Mouse (Mus musculus): ENCODE data around the gene Rabgap1l. TPM values are rescaled to one million over a fixed set of nuclear protein-coding genes. Genes with fewer than 3 reads are reported as not detected.

The Rabgap1l gene
- total and polyA plus RNA-seq, 3 experiments, result 19.0 to 68.4 (median 67.6) TPM

GRCm38 (mm10) chr1:160339374-160339773 is 453.6 kb downstream of the Rabgap1l start:
- Histone ChIP-seq H3K27me3 (ENCODE audit: control insufficient read depth, insufficient read depth, low read length) (no peaks in the 10 kb centered on the region), H3K9ac (ENCODE audit: low read depth, low read length) (no peak overlapping the region), H3K79me2 (replicated peaks; ENCODE audit: control insufficient read depth, insufficient read depth, low read length) (no peaks in the 10 kb centered on the region), H3K4me1 (ENCODE audit: control insufficient read depth, insufficient read depth, low read length) (no peaks in the 10 kb centered on the region), H3K36me3 (ENCODE audit: control insufficient read depth, insufficient read depth, low read length) (no peaks in the 10 kb centered on the region), H3K27ac (no peak overlapping the region), H3K4me3 (no peak overlapping the region)
- WGBS, result 52% methylated on average over 4 of the region's 4 CpGs
- no peak for DNase-seq
- intact Hi-C loops (cut with DNase I), result no loop called here
- TF ChIP-seq EP300 (IDR thresholded peaks at IDR 0.05; ENCODE audit: insufficient read depth, low read depth, low read length) (no peak), CTCF (IDR thresholded peaks at IDR 0.05) (no peak), POLR2A (IDR thresholded peaks at IDR 0.05; ENCODE audit: insufficient read depth, low read depth, low read length) (no peak)

GRCm38 (mm10) chr1:160334791-160335190 is 458.2 kb downstream of the Rabgap1l start:
- no peaks in the 10 kb centered on the region for H3K79me2 ChIP-seq (replicated peaks; ENCODE audit: control insufficient read depth, insufficient read depth, low read length)
- TF ChIP-seq EP300 (IDR thresholded peaks at IDR 0.05; ENCODE audit: insufficient read depth, low read depth, low read length) (no peak), POLR2A (IDR thresholded peaks at IDR 0.05; ENCODE audit: insufficient read depth, low read depth, low read length) (no peak), CTCF (IDR thresholded peaks at IDR 0.05) (no peak)
- H3K36me3 ChIP-seq (ENCODE audit: control insufficient read depth, insufficient read depth, low read length), result no peaks in the 10 kb centered on the region
- DNase-seq, result no peak
- intact Hi-C loops (cut with DNase I), result no loop called here
- no peaks in the 10 kb centered on the region for H3K4me1 ChIP-seq (ENCODE audit: control insufficient read depth, insufficient read depth, low read length)
- WGBS, result 86% methylated on average over 4 of the region's 4 CpGs
- no peaks in the 10 kb centered on the region for H3K27me3 ChIP-seq (ENCODE audit: control insufficient read depth, insufficient read depth, low read length)
- no peak overlapping the region for H3K4me3 ChIP-seq
- no peak overlapping the region for H3K9ac ChIP-seq (ENCODE audit: low read depth, low read length)
- H3K27ac ChIP-seq, result no peak overlapping the region

- no peaks in the 10 kb centered on the region for H3K79me2 ChIP-seq (replicated peaks; ENCODE audit: control insufficient read depth, insufficient read depth, low read length)
- no peak for TF ChIP-seq EP300 (IDR thresholded peaks at IDR 0.05; ENCODE audit: insufficient read depth, low read depth, low read length)
- no peak for TF ChIP-seq CTCF (IDR thresholded peaks at IDR 0.05)
- TF ChIP-seq POLR2A (IDR thresholded peaks at IDR 0.05; ENCODE audit: insufficient read depth, low read depth, low read length), result no peak
- 77% methylated on average over 1 of the region's 1 CpGs for WGBS
- intact Hi-C loops (cut with DNase I), result no loop called here
- no peaks in the 10 kb centered on the region for H3K27me3 ChIP-seq (ENCODE audit: control insufficient read depth, insufficient read depth, low read length)
- H3K4me3 ChIP-seq, result no peak overlapping the region
- H3K4me1 ChIP-seq (ENCODE audit: control insufficient read depth, insufficient read depth, low read length), result no peaks in the 10 kb centered on the region
- no peak overlapping the region for H3K9ac ChIP-seq (ENCODE audit: low read depth, low read length)
- no peaks in the 10 kb centered on the region for H3K36me3 ChIP-seq (ENCODE audit: control insufficient read depth, insufficient read depth, low read length)
- DNase-seq, result no peak
- H3K27ac ChIP-seq, result no peak overlapping the region
These were observed 462.2 kb downstream of the Rabgap1l start for GRCm38 (mm10) chr1:160330828-160331227.

- DNase-seq, result no peak
- Histone ChIP-seq H3K9ac (ENCODE audit: low read depth, low read length) (no peak overlapping the region), H3K27ac (no peak overlapping the region), H3K4me1 (ENCODE audit: control insufficient read depth, insufficient read depth, low read length) (no peaks in the 10 kb centered on the region), H3K4me3 (no peak overlapping the region), H3K36me3 (ENCODE audit: control insufficient read depth, insufficient read depth, low read length) (no peaks in the 10 kb centered on the region), H3K79me2 (replicated peaks; ENCODE audit: control insufficient read depth, insufficient read depth, low read length) (no peaks in the 10 kb centered on the region), H3K27me3 (ENCODE audit: control insufficient read depth, insufficient read depth, low read length) (no peaks in the 10 kb centered on the region)
- intact Hi-C loops (cut with DNase I), result no loop called here
- TF ChIP-seq EP300 (IDR thresholded peaks at IDR 0.05; ENCODE audit: insufficient read depth, low read depth, low read length) (no peak), CTCF (IDR thresholded peaks at IDR 0.05) (no peak), POLR2A (IDR thresholded peaks at IDR 0.05; ENCODE audit: insufficient read depth, low read depth, low read length) (no peak)
- WGBS, result 47% methylated on average over 2 of the region's 2 CpGs
These were observed 462.8 kb downstream of the Rabgap1l start for GRCm38 (mm10) chr1:160330222-160330621.

GRCm38 (mm10) chr1:160329788-160330187 is 463.2 kb downstream of the Rabgap1l start:
- Histone ChIP-seq H3K79me2 (replicated peaks; ENCODE audit: control insufficient read depth, insufficient read depth, low read length) (no peaks in the 10 kb centered on the region), H3K27ac (no peak overlapping the region), H3K4me3 (no peak overlapping the region), H3K27me3 (ENCODE audit: control insufficient read depth, insufficient read depth, low read length) (no peaks in the 10 kb centered on the region), H3K9ac (ENCODE audit: low read depth, low read length) (no peak overlapping the region), H3K4me1 (ENCODE audit: control insufficient read depth, insufficient read depth, low read length) (no peaks in the 10 kb centered on the region), H3K36me3 (ENCODE audit: control insufficient read depth, insufficient read depth, low read length) (no peaks in the 10 kb centered on the region)
- no peak for DNase-seq
- intact Hi-C loops (cut with DNase I), result no loop called here
- WGBS, result 75% methylated on average over 7 of the region's 7 CpGs
- no peak for TF ChIP-seq CTCF (IDR thresholded peaks at IDR 0.05)
- no peak for TF ChIP-seq POLR2A (IDR thresholded peaks at IDR 0.05; ENCODE audit: insufficient read depth, low read depth, low read length)
- TF ChIP-seq EP300 (IDR thresholded peaks at IDR 0.05; ENCODE audit: insufficient read depth, low read depth, low read length), result no peak

- 46% methylated on average over 1 of the region's 1 CpGs for WGBS
- no peaks in the 10 kb centered on the region for H3K36me3 ChIP-seq (ENCODE audit: control insufficient read depth, insufficient read depth, low read length)
- no peaks in the 10 kb centered on the region for H3K79me2 ChIP-seq (replicated peaks; ENCODE audit: control insufficient read depth, insufficient read depth, low read length)
- no peak overlapping the region for H3K27ac ChIP-seq
- DNase-seq, result no peak
- no peak overlapping the region for H3K4me3 ChIP-seq
- no peaks in the 10 kb centered on the region for H3K27me3 ChIP-seq (ENCODE audit: control insufficient read depth, insufficient read depth, low read length)
- H3K9ac ChIP-seq (ENCODE audit: low read depth, low read length), result no peak overlapping the region
- intact Hi-C loops (cut with DNase I), result no loop called here
- no peaks in the 10 kb centered on the region for H3K4me1 ChIP-seq (ENCODE audit: control insufficient read depth, insufficient read depth, low read length)
- TF ChIP-seq POLR2A (IDR thresholded peaks at IDR 0.05; ENCODE audit: insufficient read depth, low read depth, low read length), result no peak
- no peak for TF ChIP-seq EP300 (IDR thresholded peaks at IDR 0.05; ENCODE audit: insufficient read depth, low read depth, low read length)
- TF ChIP-seq CTCF (IDR thresholded peaks at IDR 0.05), result no peak
These were observed 465.5 kb downstream of the Rabgap1l start for GRCm38 (mm10) chr1:160327531-160327930.
